22 mouse cellular contexts compared by ENCODE assay signal in genomic region chr6:122478062-122478461, GRCm38 (mm10). TPM values are rescaled to one million over a fixed set of nuclear protein-coding genes. Genes with fewer than 3 reads are reported as not detected.
DNase-seq lines count a peak whose midpoint lies in the region; ATAC-seq and TF ChIP-seq lines count a peak whose summit lies in the region.
"Had no signal": no experiment of that assay in that cellular context is flagged by ENCODE, and none has a peak within 500 bp of the region (broad histone marks: within the 10 kb centered on the region; RNA-seq: fewer than 3 reads in every experiment).

No protein-coding gene starts in this region.

- no peak overlapping the region for H3K4me2 ChIP-seq in stomach, embryonic 15.5 days
- H3K4me2 ChIP-seq in stomach, embryonic 16.5 days (ENCODE audit: low read depth, low read length): no peak overlapping the region
- H3K4me2 ChIP-seq in stomach, postnatal 0 days (replicated peaks; ENCODE audit: low read depth): no peak overlapping the region
- no peak overlapping the region for H3K4me2 ChIP-seq in midbrain, embryonic 16.5 days (ENCODE audit: low read length)
- no peak overlapping the region for H3K4me2 ChIP-seq in kidney, embryonic 16.5 days (replicated peaks; ENCODE audit: low read depth, low read length)

- no peak overlapping the region for H3K27ac ChIP-seq in stomach, embryonic 15.5 days
- no peak overlapping the region for H3K27ac ChIP-seq in stomach, embryonic 16.5 days (ENCODE audit: low read length)
- H3K27ac ChIP-seq in stomach, postnatal 0 days (replicated peaks): no peak overlapping the region
- H3K27ac ChIP-seq in midbrain, embryonic 16.5 days (ENCODE audit: low read length): no peak overlapping the region
- no peak overlapping the region for H3K27ac ChIP-seq in kidney, embryonic 16.5 days (ENCODE audit: low read length)

- H3K9me3 ChIP-seq in stomach, embryonic 15.5 days: no peaks in the 10 kb centered on the region
- H3K9me3 ChIP-seq in stomach, embryonic 16.5 days (replicated peaks; ENCODE audit: control insufficient read depth, low read length): no peaks in the 10 kb centered on the region
- no peaks in the 10 kb centered on the region for H3K9me3 ChIP-seq in stomach, postnatal 0 days (ENCODE audit: control insufficient read depth, low read length)
- H3K9me3 ChIP-seq in midbrain, embryonic 16.5 days (replicated peaks; ENCODE audit: control insufficient read depth, low read length, poor library complexity, severe bottlenecking): no peaks in the 10 kb centered on the region
- H3K9me3 ChIP-seq in kidney, embryonic 16.5 days (ENCODE audit: low read length): no peaks in the 10 kb centered on the region
- H3K9me3 ChIP-seq: G1E had no signal

- no peak overlapping the region for H3K9ac ChIP-seq in stomach, embryonic 15.5 days
- H3K9ac ChIP-seq in stomach, embryonic 16.5 days (ENCODE audit: low read length): no peak overlapping the region
- H3K9ac ChIP-seq in stomach, postnatal 0 days (ENCODE audit: low read length): no peak overlapping the region
- H3K9ac ChIP-seq in midbrain, embryonic 16.5 days (ENCODE audit: low read depth, low read length): no peak overlapping the region
- H3K9ac ChIP-seq in kidney, embryonic 16.5 days (replicated peaks; ENCODE audit: low read length): no peak overlapping the region

- DNase-seq in stomach, postnatal 0 days (ENCODE audit: low spot score): no peak
- DNase-seq in frontal cortex, adult 2 months (ENCODE audit: extremely low spot score in 1 of 2, low spot score in 1 of 2): no peak
- DNase-seq: adrenal gland, adult 2 months; adrenal gland, adult 8-10 months; adrenal gland, postnatal 10 days; adrenal gland, postnatal 14 days; adrenal gland, postnatal 25 days; adrenal gland, postnatal 36 days; B cell, adult 2 months; cerebellum, adult 11 months; cerebellum, adult 11-12 months; cerebellum, adult 18-20 months had no signal

- H3K4me3 ChIP-seq in stomach, embryonic 15.5 days (replicated peaks): no peak overlapping the region
- no peak overlapping the region for H3K4me3 ChIP-seq in stomach, embryonic 16.5 days (replicated peaks; ENCODE audit: low read length)
- H3K4me3 ChIP-seq in stomach, postnatal 0 days (ENCODE audit: low read depth, low read length): no peak overlapping the region
- no peak overlapping the region for H3K4me3 ChIP-seq in midbrain, embryonic 16.5 days (ENCODE audit: low read depth, low read length)
- no peak overlapping the region for H3K4me3 ChIP-seq in kidney, embryonic 16.5 days (ENCODE audit: low read length)

- H3K27me3 ChIP-seq in stomach, embryonic 15.5 days (replicated peaks): no peaks in the 10 kb centered on the region
- H3K27me3 ChIP-seq in stomach, embryonic 16.5 days (ENCODE audit: control insufficient read depth, insufficient read depth, low read length): no peaks in the 10 kb centered on the region
- H3K27me3 ChIP-seq in stomach, postnatal 0 days (ENCODE audit: control insufficient read depth, insufficient read depth, low read length): no peaks in the 10 kb centered on the region
- H3K27me3 ChIP-seq in midbrain, embryonic 16.5 days (ENCODE audit: control insufficient read depth, insufficient read depth, low read depth, low read length): no peaks in the 10 kb centered on the region
- no peaks in the 10 kb centered on the region for H3K27me3 ChIP-seq in kidney, embryonic 16.5 days (ENCODE audit: insufficient read depth, low read length)
- H3K27me3 ChIP-seq: CH12.LX had no signal

- ATAC-seq in stomach, embryonic 15.5 days (ENCODE audit: insufficient read depth, low FRiP score, low read depth): peak; percentile 66
- ATAC-seq in stomach, embryonic 16.5 days (ENCODE audit: insufficient read depth, low FRiP score): peak; percentile 56; the same call in 1 of the 2 replicates
- 0 out of 2 replicates have a peak, but pooled peaks have one; percentile 35 for ATAC-seq in stomach, postnatal 0 days (ENCODE audit: low FRiP score, low TSS enrichment)
- no peak for ATAC-seq in midbrain, embryonic 16.5 days
- ATAC-seq in kidney, embryonic 16.5 days (ENCODE audit: low FRiP score, low TSS enrichment): no peak
- ATAC-seq: activated CD4-positive, CD25-positive, alpha-beta regulatory T cell, adult 4 months; CD4-positive, CD25-positive, alpha-beta regulatory T cell, adult 4 months; Patski had no signal

- no peaks in the 10 kb centered on the region for H3K4me1 ChIP-seq in stomach, embryonic 15.5 days
- no peaks in the 10 kb centered on the region for H3K4me1 ChIP-seq in stomach, embryonic 16.5 days (ENCODE audit: control insufficient read depth, insufficient read depth, low read length)
- H3K4me1 ChIP-seq in stomach, postnatal 0 days (replicated peaks; ENCODE audit: control insufficient read depth, insufficient read depth): no peaks in the 10 kb centered on the region
- H3K4me1 ChIP-seq in midbrain, embryonic 16.5 days (ENCODE audit: control insufficient read depth, insufficient read depth, low read length): peaks cover 14% of the 10 kb centered on the region
- H3K4me1 ChIP-seq in kidney, embryonic 16.5 days (ENCODE audit: insufficient read depth, low read length): 0 out of 2 replicates have a peak, but pooled peaks cover 3% of the 10 kb centered on the region

- no peak for TF ChIP-seq EP300 in stomach, postnatal 0 days (optimal IDR thresholded peaks at IDR 0.05)

- TF ChIP-seq CTCF in stomach, postnatal 0 days (IDR thresholded peaks at IDR 0.05; ENCODE audit: low read depth): no peak

- WGBS in stomach, embryonic 15.5 days: 61% methylated on average over 3 of the region's 3 CpGs
- WGBS in stomach, embryonic 16.5 days: 63% methylated on average over 3 of the region's 3 CpGs
- 49% methylated on average over 3 of the region's 3 CpGs for WGBS in stomach, postnatal 0 days
- WGBS in midbrain, embryonic 16.5 days: 85% methylated on average over 3 of the region's 3 CpGs
- 81% methylated on average over 3 of the region's 3 CpGs for WGBS in kidney, embryonic 16.5 days

- H3K36me3 ChIP-seq in stomach, embryonic 15.5 days: no peaks in the 10 kb centered on the region
- H3K36me3 ChIP-seq in stomach, embryonic 16.5 days (ENCODE audit: control insufficient read depth, insufficient read depth, low read length): no peaks in the 10 kb centered on the region
- H3K36me3 ChIP-seq in stomach, postnatal 0 days (ENCODE audit: control insufficient read depth, insufficient read depth, low read length): no peaks in the 10 kb centered on the region
- no peaks in the 10 kb centered on the region for H3K36me3 ChIP-seq in midbrain, embryonic 16.5 days (ENCODE audit: control insufficient read depth, insufficient read depth, low read length)
- H3K36me3 ChIP-seq in kidney, embryonic 16.5 days (ENCODE audit: insufficient read depth, low read length): no peaks in the 10 kb centered on the region
- H3K36me3 ChIP-seq: G1E had no signal

RNA-seq across cellular contexts. Expression of gene Rimklb, which starts 20.5 kb away (rescaled TPM):
- polyA plus RNA-seq in stomach, embryonic 15.5 days (2015; fragmentation: Nextera tagmentation; extraction: Ambion mirVana): 8.4 and 11.0 TPM in 2 replicates
- polyA plus RNA-seq in stomach, embryonic 16.5 days (2015; fragmentation: Nextera tagmentation; extraction: Ambion mirVana): 6.6 and 7.3 TPM in 2 replicates
- polyA plus RNA-seq in stomach, postnatal 0 days (2015; fragmentation: Nextera tagmentation; extraction: Ambion mirVana): 1.7 and 2.4 TPM in 2 replicates
- polyA plus RNA-seq in midbrain, embryonic 16.5 days (2015; fragmentation: Nextera tagmentation; extraction: Ambion mirVana): 112 and 128 TPM in 2 replicates
- 13.8 and 14.8 TPM in 2 replicates for polyA plus RNA-seq in kidney, embryonic 16.5 days (2015; fragmentation: Nextera tagmentation; extraction: Ambion mirVana)
- 51.2 and 54.9 TPM in 2 replicates for polyA plus RNA-seq in frontal cortex, adult 2 months (2012; rRNA removed)
- polyA plus RNA-seq: C2C12, Patski had no signal

RNA-seq across cellular contexts. Expression of gene Mfap5, which starts 27.6 kb away (rescaled TPM):
- 41.8 and 50.3 TPM in 2 replicates for polyA plus RNA-seq in stomach, embryonic 15.5 days (2015; fragmentation: Nextera tagmentation; extraction: Ambion mirVana)
- 86.4 and 115 TPM in 2 replicates for polyA plus RNA-seq in stomach, embryonic 16.5 days (2015; fragmentation: Nextera tagmentation; extraction: Ambion mirVana)
- 219 and 276 TPM in 2 replicates for polyA plus RNA-seq in stomach, postnatal 0 days (2015; fragmentation: Nextera tagmentation; extraction: Ambion mirVana)
- polyA plus RNA-seq in midbrain, embryonic 16.5 days (2015; fragmentation: Nextera tagmentation; extraction: Ambion mirVana): 3.6 and 4.1 TPM in 2 replicates
- 26.5 and 28.0 TPM in 2 replicates for polyA plus RNA-seq in kidney, embryonic 16.5 days (2015; fragmentation: Nextera tagmentation; extraction: Ambion mirVana)
- polyA plus RNA-seq in frontal cortex, adult 2 months (2012; rRNA removed): 0.90 and 3.5 TPM in 2 replicates
- polyA plus RNA-seq: activated CD4-positive, CD25-positive, alpha-beta regulatory T cell, adult 4 months; CD4-positive, CD25-positive, alpha-beta regulatory T cell, adult 4 months; G1E; Patski had no signal

Comparison
In these comparisons a context has a peak if more than half of its experiments do, and no peak if none do; other contexts are left out.
1. ATAC-seq: peak in stomach, embryonic 15.5 days (single experiment), stomach, embryonic 16.5 days (single experiment) and stomach, postnatal 0 days (single experiment); none in midbrain, embryonic 16.5 days (single experiment) and kidney, embryonic 16.5 days (single experiment).